Mouse (Mus musculus) layer of hippocampus, adult 9-10 months (tissue): Measurements from ENCODE around the gene Gm27021.
A peak's percentile ranks its signal among the peaks of the same experiment; 100 is the strongest.

Experiments
- DNase-seq: peaks from one replicate; pipeline ENCODE4 v3.0.0; 2022; ENCODE audit warnings: low spot score

Gene Gm27021

GRCm38 (mm10) chr8:120599504-120599903, 68.4 kb downstream of the Gm27021 start:
- peak; percentile 87 for DNase-seq

GRCm38 (mm10) chr8:120598579-120598978, 69.3 kb downstream of the Gm27021 start:
- peak; percentile 69 for DNase-seq

- no peak for DNase-seq
Measured at GRCm38 (mm10) chr8:120595963-120596362, 71.9 kb downstream of the Gm27021 start.

- no peak for DNase-seq
Measured at GRCm38 (mm10) chr8:120594571-120594970, 73.3 kb downstream of the Gm27021 start.

GRCm38 (mm10) chr8:120591587-120592292, 76.1 kb downstream of the Gm27021 start:
- no peak for DNase-seq

DNA sequence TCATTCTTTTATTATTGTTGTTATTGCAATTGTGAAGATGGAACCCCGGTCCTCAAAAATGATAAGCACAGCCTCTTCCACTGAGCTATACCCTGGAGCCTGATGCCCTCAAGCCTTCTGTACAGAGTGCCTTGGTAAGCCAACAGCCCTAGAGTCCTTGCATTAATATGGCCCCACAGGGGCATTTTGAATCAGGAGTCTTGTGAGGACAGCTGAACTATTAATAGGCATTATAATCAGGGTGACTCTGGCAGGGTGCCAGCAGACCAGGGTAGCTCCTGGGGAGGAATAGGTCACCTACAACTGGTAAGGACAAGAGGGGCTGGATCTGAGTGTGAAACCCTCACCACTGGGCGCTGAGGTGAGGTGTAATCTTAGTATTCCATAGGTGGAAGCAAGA, 78.0 kb downstream of the Gm27021 start:
- DNase-seq, result no peak

DNA sequence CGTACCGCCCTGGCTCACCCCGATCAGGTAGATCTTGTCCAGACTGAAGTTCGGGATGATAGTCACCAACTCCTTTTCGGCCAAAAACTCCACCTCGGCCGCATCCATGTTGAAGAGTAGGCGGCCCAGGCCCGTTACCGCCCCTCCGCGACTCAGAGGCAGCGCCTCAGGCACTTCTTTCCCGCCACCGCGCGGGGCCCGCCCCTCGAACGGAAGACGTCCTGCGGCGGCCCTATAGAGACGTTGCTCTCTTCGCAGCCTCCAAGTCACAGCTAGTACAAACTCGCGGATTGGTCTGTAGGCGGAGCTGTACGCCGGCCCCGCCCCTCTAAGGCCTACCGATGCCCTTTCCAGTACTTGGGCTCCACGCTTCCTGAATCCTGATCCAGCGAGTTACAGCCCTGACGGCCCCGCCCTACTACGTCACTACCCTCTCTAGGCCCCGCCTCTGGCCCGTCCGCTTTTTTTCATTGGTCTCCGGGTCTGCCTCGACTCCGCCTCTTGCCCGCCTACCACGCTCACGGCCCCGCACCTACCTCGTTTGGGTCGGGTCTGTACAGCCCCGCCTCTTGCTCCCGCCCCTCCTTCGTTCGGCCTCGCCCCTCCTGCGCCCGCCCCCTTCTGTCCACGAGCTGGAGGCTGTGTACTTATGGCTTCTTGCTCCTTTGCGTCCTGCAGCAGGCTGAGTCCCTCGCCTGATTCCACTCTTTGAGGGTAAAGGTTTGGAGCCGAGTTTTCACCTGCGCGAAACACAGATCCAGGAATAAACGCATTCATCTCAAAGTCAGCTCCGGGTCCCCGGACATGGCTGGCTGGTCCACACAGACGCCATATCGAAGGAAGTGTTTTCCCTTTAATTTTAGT, 78.7 kb downstream of the Gm27021 start, which contains the start of gene Gins2:
TSS of gene Gins2 (minus strand) at position 397 of the 864 bp plus-strand sequence.
- peak; percentile 98 for DNase-seq

GRCm38 (mm10) chr8:120585521-120585920, 82.4 kb downstream of the Gm27021 start:
- DNase-seq, result no peak

- no peak for DNase-seq
Measured at GRCm38 (mm10) chr8:120581811-120582210, 86.1 kb downstream of the Gm27021 start.

GRCm38 (mm10) chr8:120581329-120581728, 86.5 kb downstream of the Gm27021 start:
- DNase-seq, result no peak

GRCm38 (mm10) chr8:120580336-120581000, 87.4 kb downstream of the Gm27021 start:
- no peak for DNase-seq

GRCm38 (mm10) chr8:120577821-120578220, 90.1 kb downstream of the Gm27021 start:
- DNase-seq, result no peak

DNA sequence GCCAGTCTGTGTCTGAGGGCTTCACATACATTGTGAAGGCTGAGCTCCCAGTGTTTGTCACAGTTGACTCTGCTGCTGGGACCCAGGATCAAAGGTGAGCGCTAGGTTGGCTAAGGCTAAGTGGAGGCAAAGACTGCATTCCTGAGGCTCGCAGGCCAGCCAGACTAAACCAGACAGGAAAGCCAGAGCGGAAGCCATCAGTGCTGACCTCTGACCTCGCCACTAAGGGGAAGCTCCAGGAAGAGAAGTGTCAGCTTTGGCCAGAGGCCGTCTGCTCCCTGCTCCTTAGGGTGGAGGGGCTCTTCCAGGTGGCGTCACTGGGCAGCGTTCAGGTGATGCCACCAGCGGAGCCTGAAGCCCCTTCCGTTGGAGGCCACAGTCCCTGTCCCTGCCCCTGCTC, 92.1 kb downstream of the Gm27021 start:
- DNase-seq, result no peak

- DNase-seq, result no peak
Measured at GRCm38 (mm10) chr8:120574941-120575340, 92.9 kb downstream of the Gm27021 start.

DNA sequence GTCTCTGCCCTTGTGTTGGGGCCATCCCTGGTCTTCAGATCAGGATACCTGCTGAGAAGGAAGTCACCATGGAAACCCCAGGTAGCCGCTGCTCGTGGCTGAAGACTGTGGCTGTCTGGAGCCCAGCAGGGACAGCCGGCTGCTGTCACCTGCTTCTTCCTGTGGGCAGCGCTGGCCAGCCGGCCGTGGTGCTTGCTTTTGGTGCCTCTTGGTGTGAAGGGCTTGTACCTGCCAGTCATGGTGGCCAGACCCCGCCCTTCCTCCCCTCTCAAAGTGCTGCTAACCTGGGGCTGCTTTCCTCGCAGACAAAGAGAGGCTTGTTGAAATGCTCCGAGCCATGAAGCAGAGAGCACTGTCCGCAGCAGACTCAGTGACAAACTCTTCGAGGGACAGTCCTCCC, 94.0 kb downstream of the Gm27021 start:
- no peak for DNase-seq

DNA sequence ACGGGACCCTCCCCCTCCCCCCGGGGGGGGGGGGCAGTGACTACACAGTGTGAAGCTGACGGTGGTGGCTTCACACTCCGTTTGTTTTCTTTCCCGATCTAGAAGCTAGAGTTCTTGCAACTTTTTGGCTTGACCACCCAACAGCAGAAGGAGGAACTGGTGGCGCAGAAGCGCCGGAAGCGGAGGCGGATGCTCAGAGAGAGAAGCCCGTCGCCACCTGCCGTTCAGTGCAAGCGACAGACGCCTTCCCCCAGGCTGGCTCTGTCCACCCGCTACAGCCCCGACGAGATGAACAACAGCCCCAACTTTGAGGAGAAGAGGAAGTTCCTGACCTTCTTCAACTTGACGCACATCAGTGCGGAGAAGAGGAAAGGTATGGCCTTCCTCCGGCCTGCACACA, 95.3 kb downstream of the Gm27021 start:
- no peak for DNase-seq

GRCm38 (mm10) chr8:120571561-120571960, 96.3 kb downstream of the Gm27021 start:
- no peak for DNase-seq

DNA sequence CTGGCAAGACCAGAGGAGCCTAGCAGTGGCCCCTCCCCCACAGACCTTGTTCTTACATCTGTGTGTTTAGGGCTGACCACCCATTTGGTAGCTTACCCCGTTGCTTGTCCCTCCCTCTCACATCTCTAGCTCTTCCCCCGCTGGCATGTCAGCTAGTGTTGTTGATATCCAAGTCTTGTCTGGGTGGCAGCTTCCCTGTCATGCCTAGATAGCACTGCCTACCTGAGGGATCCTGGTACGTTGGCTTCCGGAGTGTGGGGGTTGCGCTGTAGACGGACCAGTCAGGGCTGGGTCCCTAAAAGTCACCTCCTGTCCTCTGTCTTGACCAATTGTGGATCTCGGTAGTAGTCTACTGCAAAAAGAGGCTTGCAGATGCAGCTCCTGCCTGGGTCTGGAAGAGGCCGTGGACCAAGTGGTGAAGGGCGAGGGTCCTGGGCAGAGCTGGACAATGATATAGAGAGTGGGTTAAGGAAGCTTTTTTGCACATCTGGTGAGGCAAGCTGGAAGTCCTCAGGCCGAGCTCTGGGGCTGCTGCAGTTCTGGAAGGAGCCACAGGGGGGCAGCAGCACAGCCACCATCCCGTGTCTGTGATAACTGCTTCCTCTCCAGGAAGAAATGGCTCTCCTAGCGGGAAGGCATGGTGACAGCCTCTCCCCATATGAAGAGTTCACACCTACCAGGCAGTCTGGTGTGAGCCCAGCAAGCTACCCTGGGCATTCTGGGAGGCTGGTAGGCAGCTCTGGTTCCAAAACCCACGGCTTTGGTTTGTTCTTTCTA, 97.8 kb downstream of the Gm27021 start:
- DNase-seq, result no peak

GRCm38 (mm10) chr8:120569123-120569522, 98.8 kb downstream of the Gm27021 start:
- DNase-seq, result no peak

- DNase-seq, result no peak
Measured at GRCm38 (mm10) chr8:120568164-120568798, 99.6 kb downstream of the Gm27021 start.

DNA sequence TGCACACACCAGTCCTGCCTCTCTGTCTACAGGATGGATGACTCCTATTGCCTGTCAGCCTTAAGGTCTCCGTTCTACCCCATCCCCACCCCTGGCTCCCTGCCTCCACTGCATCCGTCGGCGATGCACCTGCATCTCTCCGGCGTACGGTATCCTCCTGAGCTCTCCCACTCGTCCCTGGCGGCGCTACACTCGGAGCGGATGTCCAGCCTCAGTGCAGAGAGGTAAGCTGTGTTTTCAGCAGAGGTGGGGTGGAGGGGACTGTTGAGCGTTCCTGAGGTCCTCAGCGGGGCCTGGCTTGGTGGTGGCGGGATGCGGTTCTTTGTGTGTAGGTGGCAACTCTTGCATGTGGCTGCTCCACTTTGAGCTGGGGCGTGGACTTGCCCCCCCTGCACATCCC, 100.1 kb downstream of the Gm27021 start:
- DNase-seq, result no peak
